Mouse (Mus musculus) heart, embryonic 10.5 days (tissue): Measurements from ENCODE around the gene Lrpprc. TPM values are rescaled to one million over a fixed set of nuclear protein-coding genes. Genes with fewer than 3 reads are reported as not detected.

Experiments
- DNase-seq: peaks from one replicate; pipeline ENCODE4 v3.0.0-alpha.2; 2017; ENCODE audit warnings: low spot score
- H3K27ac ChIP-seq: fragments of 300-500 bp; sonication (generic); 2 replicates; pipeline ENCODE4 v1.5.1; 2016; ENCODE audit warnings: mild to moderate bottlenecking
- H3K27me3 ChIP-seq: fragments of 300-500 bp; sonication (generic); 2 replicates; pipeline ENCODE4 v1.6.1; 2016; ENCODE audit warnings: mild to moderate bottlenecking; ENCODE audit not compliant: poor library complexity, insufficient read depth, severe bottlenecking
- H3K36me3 ChIP-seq: fragments of 300-500 bp; sonication (generic); 2 replicates; pipeline ENCODE4 v1.6.1; 2016; ENCODE audit warnings: mild to moderate bottlenecking, moderate library complexity
- H3K4me1 ChIP-seq: fragments of 300-500 bp; sonication (generic); 2 replicates; pipeline ENCODE4 v1.6.1; 2016; ENCODE audit warnings: mild to moderate bottlenecking
- H3K4me3 ChIP-seq: fragments of 300-500 bp; sonication (generic); 2 replicates; pipeline ENCODE4 v1.5.1; 2016; ENCODE audit warnings: mild to moderate bottlenecking, moderate library complexity
- H3K9me3 ChIP-seq: fragments of 300-500 bp; sonication (generic); 2 replicates; pipeline ENCODE4 v1.6.1; 2016; ENCODE audit warnings: mild to moderate bottlenecking, moderate library complexity
- WGBS: fragments of 180-500 bp; shearing (Covaris S2); methylation state at CpG from one replicate; pipeline ENCODE4 v1.1.7; 2016; 5-methylcytosine and 5-hydroxymethylcytosine counted together
- polyA plus RNA-seq: library from polyadenylated mRNA; unstranded; fragments of >200 nt; fragmentation: Nextera tagmentation; extraction: Ambion mirVana; gene quantifications from 2 replicates; pipeline ENCODE4 v1.2.1, GENCODE M21; 2016

The Lrpprc gene
- polyA plus RNA-seq, 1 experiment from 2014 or later, result 61.6 TPM

DNA sequence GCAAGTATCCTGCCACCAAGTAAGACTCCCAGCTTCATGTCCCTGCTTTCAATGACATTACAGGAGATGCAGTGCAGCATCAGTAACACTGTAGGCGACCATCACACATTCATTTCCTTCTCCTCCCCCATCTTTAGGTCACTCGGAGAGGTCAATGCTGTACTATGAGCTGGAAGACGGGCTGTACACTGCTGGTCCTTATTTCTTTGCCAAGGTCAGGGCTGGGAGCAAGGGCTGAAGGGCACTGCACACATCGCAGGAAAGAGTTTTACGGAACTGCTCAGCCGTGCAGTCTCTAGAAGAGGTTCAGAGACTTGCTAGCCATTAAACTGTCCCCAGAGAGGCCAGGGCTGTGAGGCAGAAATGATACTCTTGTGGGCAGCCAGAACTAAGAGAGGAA lies 94.1 kb downstream of the Lrpprc start:
- peaks cover 40% of the 10 kb centered on the region; the same call in 1 of the 2 replicates for H3K27me3 ChIP-seq
- 68% methylated on average over 6 of the region's 6 CpGs for WGBS

DNA sequence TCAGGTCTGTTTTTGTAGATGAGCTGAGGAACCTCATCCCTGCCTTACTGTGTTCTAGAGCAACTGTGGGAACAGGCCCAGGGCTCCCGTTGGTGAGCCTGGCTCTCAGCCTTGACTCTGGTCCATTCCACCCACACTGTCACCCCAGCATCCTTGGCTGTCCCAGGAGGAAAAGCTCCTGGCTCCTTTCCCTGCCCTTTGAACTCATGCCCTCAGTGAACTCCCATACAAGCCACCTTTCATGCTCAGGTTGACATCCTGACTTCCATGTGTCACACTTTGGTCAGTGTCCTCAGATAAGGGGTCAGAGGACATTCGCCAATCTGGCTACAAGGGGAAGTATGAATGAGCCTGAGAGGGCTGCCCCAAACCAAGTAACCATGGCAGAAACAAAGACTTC lies 96.8 kb downstream of the Lrpprc start:
- H3K4me3 ChIP-seq, result no peak overlapping the region
- peaks cover 40% of the 10 kb centered on the region; the same call in 1 of the 2 replicates for H3K27me3 ChIP-seq
- H3K36me3 ChIP-seq, result no peaks in the 10 kb centered on the region
- no peaks in the 10 kb centered on the region for H3K9me3 ChIP-seq
- no peak for DNase-seq
- WGBS, result 74% methylated on average over 2 of the region's 2 CpGs
- peaks cover 12% of the 10 kb centered on the region; the same call in 1 of the 2 replicates for H3K4me1 ChIP-seq
- no peak overlapping the region for H3K27ac ChIP-seq

More for the DNA sequence above, 94.1 kb downstream of the Lrpprc start:
- no peak for DNase-seq
- no peaks in the 10 kb centered on the region for H3K9me3 ChIP-seq
- H3K27ac ChIP-seq, result no peak overlapping the region
- no peak overlapping the region for H3K4me3 ChIP-seq
- no peaks in the 10 kb centered on the region for H3K36me3 ChIP-seq
- H3K4me1 ChIP-seq, result peaks cover 17% of the 10 kb centered on the region

DNA sequence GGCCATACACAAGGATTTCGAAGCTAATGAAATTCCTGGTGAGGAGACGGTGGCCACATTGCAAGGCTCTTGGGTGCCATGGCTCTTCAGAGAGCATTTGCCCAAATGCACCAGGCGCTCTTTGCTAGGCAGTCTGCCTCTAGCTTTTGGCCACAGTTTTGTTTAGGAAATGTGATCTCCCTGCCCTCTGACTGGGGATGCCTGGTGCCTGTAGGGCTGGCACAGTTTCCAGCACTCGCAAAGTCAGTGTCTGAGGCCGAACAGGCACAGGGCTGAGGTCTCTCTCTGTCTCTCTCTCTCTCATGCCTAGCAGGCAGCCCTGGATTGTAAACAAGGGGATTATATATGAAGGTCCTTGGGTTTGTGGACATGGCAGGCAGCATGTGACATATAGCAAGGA lies 100.5 kb downstream of the Lrpprc start:
- 75% methylated on average over 5 of the region's 5 CpGs for WGBS
- no peaks in the 10 kb centered on the region for H3K36me3 ChIP-seq
- H3K27ac ChIP-seq, result no peak overlapping the region; the same call in 1 of the 2 replicates
- H3K9me3 ChIP-seq, result no peaks in the 10 kb centered on the region
- H3K4me3 ChIP-seq, result no peak overlapping the region
- H3K4me1 ChIP-seq, result peaks cover 12% of the 10 kb centered on the region; the same call in 1 of the 2 replicates
- no peak for DNase-seq
- peaks cover 24% of the 10 kb centered on the region; the same call in 1 of the 2 replicates for H3K27me3 ChIP-seq

DNA sequence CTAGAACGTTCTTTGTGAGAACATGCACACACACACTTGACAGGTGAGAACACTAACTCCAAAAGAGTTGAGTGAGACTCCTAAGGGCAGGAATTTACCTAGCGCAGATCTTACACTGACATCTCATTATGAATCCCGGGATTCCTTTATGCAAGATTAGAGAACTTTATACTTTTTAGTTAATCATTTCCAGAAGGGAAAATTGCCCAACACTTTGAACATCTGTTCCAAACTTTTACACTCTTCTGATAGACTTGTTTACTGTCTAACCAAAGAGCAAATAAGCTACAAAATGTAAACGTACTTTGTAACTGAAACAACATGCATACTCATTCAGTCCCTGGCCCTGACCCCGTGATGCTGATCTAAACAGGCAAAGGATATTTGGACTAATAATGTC lies 101.3 kb downstream of the Lrpprc start:
- Histone ChIP-seq H3K27ac (no peak overlapping the region), H3K27me3 (peaks cover 17% of the 10 kb centered on the region; the same call in 1 of the 2 replicates), H3K4me3 (no peak overlapping the region), H3K4me1 (peaks cover 20% of the 10 kb centered on the region), H3K36me3 (no peaks in the 10 kb centered on the region), H3K9me3 (no peaks in the 10 kb centered on the region)
- DNase-seq, result no peak
- WGBS, result 80% methylated on average over 5 of the region's 5 CpGs

DNA sequence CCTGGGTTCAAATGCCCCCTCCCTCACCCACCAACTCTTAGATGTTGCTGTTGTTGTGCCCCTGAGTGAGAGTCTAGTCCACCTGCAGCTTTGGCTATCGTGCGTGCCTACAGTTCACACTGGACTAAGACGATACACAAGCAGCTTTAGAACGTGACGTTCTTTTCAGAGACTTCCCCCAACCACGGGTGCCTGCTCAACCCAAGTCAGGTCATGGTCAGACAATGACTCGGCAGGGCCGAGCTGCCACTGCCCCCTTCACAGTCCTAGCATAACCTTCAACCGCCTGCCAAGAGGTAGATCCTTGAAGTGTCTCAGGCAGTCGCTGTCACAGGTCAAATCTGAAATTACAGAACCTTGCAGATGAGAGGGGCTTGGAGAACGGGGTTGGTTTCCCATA lies 101.8 kb downstream of the Lrpprc start:
- WGBS, result 88% methylated on average over 11 of the region's 11 CpGs
- Histone ChIP-seq H3K4me1 (peaks cover 24% of the 10 kb centered on the region), H3K9me3 (no peaks in the 10 kb centered on the region), H3K4me3 (no peak overlapping the region), H3K36me3 (no peaks in the 10 kb centered on the region), H3K27ac (no peak overlapping the region), H3K27me3 (peaks cover 14% of the 10 kb centered on the region; the same call in 1 of the 2 replicates)
- no peak for DNase-seq

DNA sequence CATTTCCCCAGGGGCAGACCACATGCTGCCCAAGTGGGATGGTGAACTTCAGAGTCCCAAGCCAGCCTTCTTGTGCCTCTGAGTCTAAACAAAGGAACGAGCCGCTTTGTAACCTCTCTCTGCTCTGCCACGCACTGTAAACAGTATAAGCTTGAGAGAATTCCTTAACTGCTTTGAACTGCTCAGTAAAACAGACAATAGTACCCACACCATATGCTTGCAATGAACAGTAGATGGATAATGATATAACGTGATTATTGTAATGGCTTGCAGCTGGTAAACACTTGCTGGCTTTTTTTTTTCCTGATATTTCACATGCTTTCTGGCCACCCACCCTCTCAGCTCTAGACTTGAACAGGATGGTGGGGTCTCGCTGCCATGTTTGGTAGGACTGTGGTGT lies 102.6 kb downstream of the Lrpprc start:
- no peak overlapping the region for H3K27ac ChIP-seq
- 80% methylated on average over 5 of the region's 5 CpGs for WGBS

DNA sequence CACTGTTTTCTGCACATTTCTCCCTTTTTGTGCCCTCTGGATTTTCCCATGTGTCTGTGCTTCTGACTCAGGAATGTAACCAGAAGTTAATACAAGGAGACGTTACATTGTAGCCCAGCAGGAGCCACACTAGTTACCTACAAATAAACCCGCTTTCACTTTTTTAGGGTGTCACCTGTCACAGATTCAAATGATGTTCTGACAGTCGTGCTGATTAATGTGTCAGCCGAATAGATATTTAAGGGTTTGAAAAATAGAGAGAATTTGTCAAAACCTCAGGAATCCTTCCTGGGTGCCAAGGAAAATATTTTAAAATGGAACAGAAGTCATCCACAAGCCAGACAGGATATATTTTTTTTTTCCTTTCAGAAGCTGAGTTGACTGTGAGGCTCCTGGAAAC lies 105.3 kb downstream of the Lrpprc start:
- H3K27me3 ChIP-seq, result no peaks in the 10 kb centered on the region
- no peak overlapping the region for H3K27ac ChIP-seq
- peaks cover 25% of the 10 kb centered on the region for H3K4me1 ChIP-seq
- no peaks in the 10 kb centered on the region for H3K36me3 ChIP-seq
- WGBS, result 78% methylated on average over 4 of the region's 4 CpGs
- H3K9me3 ChIP-seq, result no peaks in the 10 kb centered on the region
- H3K4me3 ChIP-seq, result no peak overlapping the region
- no peak for DNase-seq

More for the DNA sequence above, 102.6 kb downstream of the Lrpprc start:
- H3K27me3 ChIP-seq, result peaks cover 5% of the 10 kb centered on the region; the same call in 1 of the 2 replicates
- no peak overlapping the region for H3K4me3 ChIP-seq
- DNase-seq, result no peak
- no peaks in the 10 kb centered on the region for H3K36me3 ChIP-seq
- H3K4me1 ChIP-seq, result peaks cover 28% of the 10 kb centered on the region
- H3K9me3 ChIP-seq, result no peaks in the 10 kb centered on the region

DNA sequence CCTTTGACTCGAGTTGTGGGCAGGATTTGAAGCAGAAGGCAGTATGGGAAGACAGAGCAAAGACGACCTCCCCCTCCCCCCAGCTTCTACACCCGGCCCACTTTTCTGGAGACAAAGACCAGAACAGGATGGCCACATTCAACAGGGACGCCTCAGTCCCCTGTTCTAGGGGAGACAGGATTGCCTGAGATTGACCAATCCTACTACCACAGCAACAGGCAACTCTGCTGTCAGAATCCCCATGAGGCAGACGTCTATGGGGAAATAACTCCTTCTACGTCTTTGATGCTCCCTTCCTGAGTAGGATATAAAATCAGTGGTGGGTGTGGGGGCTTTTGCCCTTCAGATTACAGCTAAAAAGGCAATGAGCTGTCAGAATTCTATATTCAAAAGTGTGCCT lies 106.3 kb downstream of the Lrpprc start:
- peaks cover 22% of the 10 kb centered on the region for H3K4me1 ChIP-seq
- no peaks in the 10 kb centered on the region for H3K27me3 ChIP-seq
- H3K4me3 ChIP-seq, result no peak overlapping the region
- 35% methylated on average over 6 of the region's 6 CpGs for WGBS
- no peak for DNase-seq
- H3K36me3 ChIP-seq, result no peaks in the 10 kb centered on the region
- no peaks in the 10 kb centered on the region for H3K9me3 ChIP-seq
- no peak overlapping the region; the same call in 1 of the 2 replicates for H3K27ac ChIP-seq

DNA sequence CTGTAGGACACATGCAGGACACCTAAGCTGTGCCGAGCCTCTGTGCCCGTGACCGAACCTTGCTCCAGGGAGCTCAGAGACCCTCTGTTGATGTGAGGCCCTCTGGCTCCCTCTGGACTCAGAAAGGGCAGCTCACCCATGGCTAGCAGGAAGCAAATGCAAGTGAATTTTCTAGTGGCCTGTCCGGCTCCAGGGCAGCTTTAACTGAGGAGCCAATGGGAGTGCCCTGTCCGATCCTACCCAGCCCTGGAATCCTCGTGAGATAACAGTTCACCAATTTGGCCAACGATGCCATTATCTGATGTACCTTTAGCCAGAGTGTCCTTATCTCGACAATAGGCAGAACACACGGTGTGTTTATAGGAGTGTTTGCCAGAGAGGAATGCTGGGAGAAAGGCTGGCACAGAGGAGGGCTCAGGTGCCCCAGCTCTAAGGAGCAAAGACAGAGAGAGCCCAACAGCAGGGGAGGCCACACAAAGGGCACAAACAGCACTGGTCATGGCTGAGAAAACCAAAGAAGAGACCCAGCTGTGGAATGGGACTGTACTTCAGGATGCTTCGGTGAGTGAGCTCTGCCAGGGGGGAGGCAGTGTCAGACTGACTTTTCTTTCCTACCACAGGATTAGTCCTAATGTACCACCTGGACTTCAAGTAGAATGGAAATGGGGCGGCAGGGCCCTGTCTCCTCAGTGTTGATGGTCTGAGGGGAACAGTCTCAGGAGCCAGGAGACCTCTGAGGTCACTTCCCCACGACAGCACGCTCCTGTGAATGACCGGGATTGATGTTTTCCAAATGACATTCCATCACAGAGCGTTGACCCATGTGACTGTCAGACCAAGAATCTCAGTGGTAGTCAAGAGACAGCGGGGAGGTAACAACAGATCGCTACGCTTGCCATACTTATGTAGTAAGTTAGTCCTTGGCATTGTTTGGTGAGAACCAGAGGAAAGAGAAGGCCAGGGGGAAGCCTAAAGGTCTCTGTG lies 107.6 kb downstream of the Lrpprc start, which contains the start of gene Abcg5:
Gene Abcg5, minus strand, starts transcription at position 278 of the 984 bp plus-strand sequence.
- Histone ChIP-seq H3K27ac (no peak within 1 kb of the TSS; the same call in 1 of the 2 replicates), H3K36me3 (no peaks in the 10 kb centered on the region), H3K9me3 (no peaks in the 10 kb centered on the region), H3K4me1 (peaks cover 22% of the 10 kb centered on the region), H3K27me3 (no peaks in the 10 kb centered on the region), H3K4me3 (no peak within 1 kb of the TSS)
- DNase-seq, result no peak
- 61% methylated on average over 18 of the region's 18 CpGs for WGBS

DNA sequence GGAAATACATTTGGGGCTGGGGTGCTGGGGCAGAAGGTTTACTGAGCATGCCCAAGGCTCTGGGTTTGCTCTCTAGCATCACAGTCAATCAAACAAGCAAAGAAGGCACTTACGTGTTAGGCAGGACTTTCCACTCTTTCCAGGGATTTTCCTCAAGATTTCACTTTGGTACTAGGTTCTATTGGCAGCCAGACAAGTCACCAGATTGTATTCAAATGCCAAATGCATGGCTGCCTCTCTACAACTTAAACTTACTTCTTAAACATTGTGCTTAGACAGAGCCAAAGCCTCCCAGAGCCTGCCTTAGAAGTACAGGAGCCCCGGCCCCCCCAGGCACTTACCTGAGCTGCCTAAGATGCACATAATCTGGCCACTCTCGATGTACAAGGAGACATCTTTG lies 108.9 kb downstream of the Lrpprc start:
- WGBS, result 77% methylated on average over 3 of the region's 3 CpGs
- Histone ChIP-seq H3K9me3 (no peaks in the 10 kb centered on the region), H3K4me3 (no peak overlapping the region), H3K4me1 (peaks cover 22% of the 10 kb centered on the region), H3K36me3 (no peaks in the 10 kb centered on the region), H3K27me3 (no peaks in the 10 kb centered on the region), H3K27ac (no peak overlapping the region)
- DNase-seq, result no peak

DNA sequence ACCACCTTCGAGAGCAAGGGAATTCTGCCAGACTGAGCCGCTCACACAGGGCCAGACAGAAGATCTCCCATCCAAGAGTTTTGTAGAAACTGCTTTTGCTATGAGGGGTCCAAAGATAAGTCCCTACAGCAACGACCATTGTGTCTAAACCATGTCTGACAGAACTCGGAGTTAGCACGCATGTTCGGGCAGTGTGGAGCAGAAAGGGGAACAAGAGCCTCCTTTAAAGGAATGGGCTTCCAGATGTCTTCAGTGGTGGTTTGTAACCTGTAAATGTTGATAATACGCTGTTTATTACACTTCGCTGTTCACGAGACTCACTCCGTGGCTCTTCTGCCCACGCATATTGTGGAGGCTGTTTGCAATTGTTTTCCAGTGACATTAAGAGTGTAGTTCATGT lies 113.0 kb downstream of the Lrpprc start:
- no peak for DNase-seq
- H3K4me3 ChIP-seq, result no peak overlapping the region
- H3K27me3 ChIP-seq, result peaks cover 7% of the 10 kb centered on the region
- H3K27ac ChIP-seq, result no peak overlapping the region
- H3K4me1 ChIP-seq, result peaks cover 11% of the 10 kb centered on the region
- WGBS, result 92% methylated on average over 11 of the region's 11 CpGs
- H3K36me3 ChIP-seq, result no peaks in the 10 kb centered on the region
- H3K9me3 ChIP-seq, result no peaks in the 10 kb centered on the region

DNA sequence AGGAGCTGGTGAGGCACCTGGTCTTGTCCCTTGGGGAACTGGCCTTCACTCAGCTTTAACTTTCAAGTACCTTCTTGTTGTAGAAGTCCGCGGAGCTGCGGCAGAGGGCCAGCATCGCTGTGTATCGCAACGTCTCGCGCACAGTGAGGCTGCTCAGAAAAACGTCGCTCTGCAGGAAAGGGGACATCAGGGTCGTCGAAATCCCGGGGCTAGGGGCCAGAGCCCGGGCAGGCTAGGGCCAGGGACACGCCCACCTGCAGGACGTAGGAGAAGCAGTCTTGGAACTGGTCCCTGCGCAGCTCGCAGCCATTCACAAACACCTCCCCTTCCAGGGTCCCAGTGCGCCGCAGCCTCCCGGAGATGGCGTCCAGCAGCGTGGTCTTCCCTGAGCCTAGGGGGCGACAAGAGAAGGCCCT lies 114.6 kb downstream of the Lrpprc start, which contains the start of gene Abcg8:
Gene Abcg8, plus strand, starts transcription at position 352 of the 416 bp plus-strand sequence.
- Histone ChIP-seq H3K4me3 (peak within 1 kb of the TSS; percentile 60), H3K27me3 (peaks cover 7% of the 10 kb centered on the region), H3K4me1 (peaks cover 8% of the 10 kb centered on the region), H3K36me3 (no peaks in the 10 kb centered on the region), H3K27ac (peak within 1 kb of the TSS; percentile 30), H3K9me3 (no peaks in the 10 kb centered on the region)
- WGBS, result 2% methylated on average over 24 of the region's 24 CpGs
- DNase-seq, result peak; percentile 78

DNA sequence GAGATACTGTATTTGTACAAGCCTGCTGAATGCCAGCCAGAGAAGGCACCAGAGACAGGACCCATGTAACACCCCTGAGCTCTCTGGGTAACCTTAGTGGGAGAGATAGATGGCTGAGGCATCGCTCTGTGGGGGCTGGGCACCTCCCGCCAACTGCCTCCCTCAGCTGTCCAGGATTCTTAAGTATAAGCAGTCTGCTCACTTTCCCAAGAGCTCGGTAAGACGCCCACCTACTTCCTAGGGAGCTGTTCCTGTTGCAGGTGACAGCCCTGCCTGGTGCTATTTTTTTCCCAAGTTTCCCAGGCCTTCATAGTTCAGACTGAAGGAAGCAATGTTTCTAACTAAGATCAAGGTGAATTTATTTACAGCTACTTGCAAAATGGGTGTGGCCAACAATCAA lies 115.4 kb downstream of the Lrpprc start:
- H3K27ac ChIP-seq, result no peak overlapping the region
- 54% methylated on average over 4 of the region's 4 CpGs for WGBS
- no peak for DNase-seq
- H3K4me3 ChIP-seq, result no peak overlapping the region; the same call in 1 of the 2 replicates
- H3K4me1 ChIP-seq, result peaks cover 8% of the 10 kb centered on the region
- no peaks in the 10 kb centered on the region for H3K36me3 ChIP-seq
- no peaks in the 10 kb centered on the region for H3K9me3 ChIP-seq
- peaks cover 7% of the 10 kb centered on the region for H3K27me3 ChIP-seq
